Mouse (Mus musculus): ENCODE results near the gene Tns1.

Tns1 gene

GRCm38 (mm10) chr1:73993279-73993678, 131.0 kb downstream of the Tns1 start:
- DNase-seq (ENCODE audit: low read depth, low spot score): no peak

GRCm38 (mm10) chr1:73992201-73992938, 131.9 kb downstream of the Tns1 start:
- no peak for DNase-seq (ENCODE audit: low read depth, low spot score)

GRCm38 (mm10) chr1:73991226-73991625, 133.0 kb downstream of the Tns1 start:
- no peak for DNase-seq (ENCODE audit: low read depth, low spot score)

GRCm38 (mm10) chr1:73990024-73990423, 134.2 kb downstream of the Tns1 start:
- DNase-seq (ENCODE audit: low read depth, low spot score): no peak

GRCm38 (mm10) chr1:73987705-73988201, 136.5 kb downstream of the Tns1 start:
- DNase-seq (ENCODE audit: low read depth, low spot score): no peak

GRCm38 (mm10) chr1:73986268-73987045, 137.8 kb downstream of the Tns1 start:
- DNase-seq (ENCODE audit: low read depth, low spot score): peak; percentile 46

- no peak for DNase-seq (ENCODE audit: low read depth, low spot score)
These were observed 138.6 kb downstream of the Tns1 start for GRCm38 (mm10) chr1:73985611-73986010.

- no peak for DNase-seq (ENCODE audit: low read depth, low spot score)
These were observed 145.0 kb downstream of the Tns1 start for GRCm38 (mm10) chr1:73979214-73979613.

- DNase-seq (ENCODE audit: low read depth, low spot score): no peak
These were observed 145.7 kb downstream of the Tns1 start for GRCm38 (mm10) chr1:73978576-73978975.

- DNase-seq (ENCODE audit: low read depth, low spot score): no peak
These were observed 150.3 kb downstream of the Tns1 start for GRCm38 (mm10) chr1:73973992-73974391.

- no peak for DNase-seq (ENCODE audit: low read depth, low spot score)
These were observed 151.5 kb downstream of the Tns1 start for GRCm38 (mm10) chr1:73972726-73973125.

- DNase-seq (ENCODE audit: low read depth, low spot score): no peak
These were observed 154.0 kb downstream of the Tns1 start for GRCm38 (mm10) chr1:73970161-73970730.

- no peak for DNase-seq (ENCODE audit: low read depth, low spot score)
These were observed 155.3 kb downstream of the Tns1 start for GRCm38 (mm10) chr1:73968712-73969511.

GRCm38 (mm10) chr1:73966411-73967238, 157.6 kb downstream of the Tns1 start:
- no peak for DNase-seq (ENCODE audit: low read depth, low spot score)

- DNase-seq (ENCODE audit: low read depth, low spot score): no peak
These were observed 160.0 kb downstream of the Tns1 start for GRCm38 (mm10) chr1:73964151-73964743.

GRCm38 (mm10) chr1:73963626-73964025, 160.6 kb downstream of the Tns1 start:
- no peak for DNase-seq (ENCODE audit: low read depth, low spot score)

GRCm38 (mm10) chr1:73962668-73963371, 161.4 kb downstream of the Tns1 start:
- peak; percentile 61 for DNase-seq (ENCODE audit: low read depth, low spot score)

- DNase-seq (ENCODE audit: low read depth, low spot score): no peak
These were observed 162.2 kb downstream of the Tns1 start for GRCm38 (mm10) chr1:73962049-73962448.

GRCm38 (mm10) chr1:73959758-73960157, 164.5 kb downstream of the Tns1 start:
- no peak for DNase-seq (ENCODE audit: low read depth, low spot score)

- no peak for DNase-seq (ENCODE audit: low read depth, low spot score)
These were observed 164.9 kb downstream of the Tns1 start for GRCm38 (mm10) chr1:73959344-73959743.
